Mouse (Mus musculus): Measurements from ENCODE around the gene Hist1h2ai.

DNA sequence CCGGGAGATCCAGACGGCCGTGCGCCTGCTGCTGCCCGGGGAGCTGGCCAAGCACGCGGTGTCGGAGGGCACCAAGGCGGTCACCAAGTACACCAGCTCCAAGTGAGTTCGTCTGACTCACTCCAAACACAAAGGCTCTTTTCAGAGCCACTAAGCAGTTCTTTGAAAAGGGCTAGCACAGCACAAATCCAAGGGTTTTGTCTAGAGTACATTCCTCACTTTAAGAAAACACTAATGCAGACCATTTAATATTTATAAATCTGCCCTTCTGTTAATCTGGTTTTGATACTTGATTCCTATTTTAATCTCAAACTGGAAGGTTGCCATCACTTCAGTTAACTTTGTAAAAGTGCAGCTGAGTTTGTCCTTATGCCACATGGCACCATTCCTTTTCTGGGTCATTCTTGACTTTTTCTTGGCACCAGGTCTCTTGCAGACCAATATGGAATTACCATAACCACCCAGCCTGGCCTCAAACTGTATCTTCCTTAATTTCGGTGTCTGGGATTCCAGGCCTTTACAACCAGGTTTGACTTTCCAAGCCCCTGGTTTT is 6.2 kb downstream of the Hist1h2ai start:
- no peak for TF ChIP-seq CTCF (IDR thresholded peaks at IDR 0.05; ENCODE audit: low read depth, low read length)
- no peak for TF ChIP-seq POLR2A (IDR thresholded peaks at IDR 0.05; ENCODE audit: borderline replicate concordance, low read depth, low read length)

All from bone marrow macrophage, adult 2 months (primary cell).